Mouse (Mus musculus) G1E (cell line): ENCODE measurements at regions not wholly inside any gene's neighbourhood (a gene's known extent, or its start where the extent isn't known, plus 50 kb on each side); places are given as distances from the start of the nearest gene placed in this dataset.

Experiments used
- CTCF ChIP-seq: IDR thresholded peaks from 2 replicates; pipeline ENCODE4 v1.5.1; 2012; ENCODE audit warnings: low read depth, low read length, inconsistent platforms, mixed read lengths
- GATA1 ChIP-seq: IDR thresholded peaks from 2 replicates; pipeline ENCODE4 v1.6.1; 2012; ENCODE audit warnings: borderline replicate concordance, low read length, inconsistent platforms, mixed read lengths

DNA sequence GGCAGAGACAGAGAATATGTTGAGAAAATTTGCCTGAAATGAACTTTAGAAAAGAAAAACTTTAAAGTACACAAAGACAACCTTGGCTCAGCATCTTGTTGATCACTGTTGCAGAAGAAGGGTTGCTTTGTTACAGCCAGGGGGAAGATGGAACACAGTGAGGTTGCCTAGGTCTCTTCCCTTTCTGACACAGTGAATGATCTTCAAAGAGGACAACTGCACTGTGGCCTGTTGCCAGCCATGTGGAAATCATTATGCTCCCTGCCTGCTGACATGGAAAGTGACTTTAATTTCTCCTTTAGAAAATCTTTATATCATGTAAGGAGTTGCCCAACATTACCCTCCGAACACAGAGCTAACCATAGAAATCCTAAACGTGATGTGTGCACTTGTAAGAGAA, 263.1 kb downstream of the Sema3d start:
- no peak for TF ChIP-seq CTCF
- no peak for TF ChIP-seq GATA1
